Mouse (Mus musculus) NIH3T3 (cell line): ENCODE data around the gene Prkcg.

Source experiments
- DNase-seq: peaks from one replicate; pipeline ENCODE4 v3.0.0-alpha.2; 2012; ENCODE audit warnings: low read depth

The Prkcg gene

GRCm38 (mm10) chr7:3317704-3318103 is 28.7 kb downstream of the Prkcg start:
- no peak for DNase-seq

- DNase-seq, result peak; percentile 61
Observed at GRCm38 (mm10) chr7:3320856-3321255, 31.9 kb downstream of the Prkcg start.

- no peak for DNase-seq
Observed at GRCm38 (mm10) chr7:3323826-3324225, 34.8 kb downstream of the Prkcg start.

GRCm38 (mm10) chr7:3327961-3328360 is 39.0 kb downstream of the Prkcg start:
- DNase-seq, result peak; percentile 58

GRCm38 (mm10) chr7:3329776-3330546 is 41.0 kb downstream of the Prkcg start:
- DNase-seq, result peak; percentile 86

GRCm38 (mm10) chr7:3331171-3331570 is 42.2 kb downstream of the Prkcg start:
- DNase-seq, result no peak

- DNase-seq, result peak; percentile 72
Observed at GRCm38 (mm10) chr7:3331581-3332223, 42.7 kb downstream of the Prkcg start.

- DNase-seq, result no peak
Observed at GRCm38 (mm10) chr7:3332224-3332615, 43.2 kb downstream of the Prkcg start.

GRCm38 (mm10) chr7:3332619-3333521 is 43.9 kb downstream of the Prkcg start, which contains the start of gene Cacng7:
Cacng7 (plus strand) TSS chr7:3332955.
- peak; percentile 85 for DNase-seq

GRCm38 (mm10) chr7:3333542-3333941 is 44.6 kb downstream of the Prkcg start:
- peak; percentile 18 for DNase-seq

- no peak for DNase-seq
Observed at GRCm38 (mm10) chr7:3336412-3336811, 47.4 kb downstream of the Prkcg start.

GRCm38 (mm10) chr7:3338286-3338935 is 49.4 kb downstream of the Prkcg start:
- no peak for DNase-seq

GRCm38 (mm10) chr7:3339010-3339409 is 50.0 kb downstream of the Prkcg start:
- DNase-seq, result no peak

- no peak for DNase-seq
Observed at GRCm38 (mm10) chr7:3343861-3344260, 54.9 kb downstream of the Prkcg start.

- no peak for DNase-seq
Observed at GRCm38 (mm10) chr7:3345301-3345700, 56.3 kb downstream of the Prkcg start.

GRCm38 (mm10) chr7:3347366-3348287 is 58.6 kb downstream of the Prkcg start:
- DNase-seq, result no peak

GRCm38 (mm10) chr7:3348326-3348725 is 59.3 kb downstream of the Prkcg start:
- DNase-seq, result no peak

GRCm38 (mm10) chr7:3349775-3350174 is 60.8 kb downstream of the Prkcg start:
- DNase-seq, result no peak

GRCm38 (mm10) chr7:3351536-3351935 is 62.6 kb downstream of the Prkcg start:
- DNase-seq, result no peak

- no peak for DNase-seq
Observed at GRCm38 (mm10) chr7:3354850-3355249, 65.9 kb downstream of the Prkcg start.

GRCm38 (mm10) chr7:3360678-3361077 is 71.7 kb downstream of the Prkcg start:
- no peak for DNase-seq
